Mouse (Mus musculus) limb, embryonic 15.5 days (tissue): ENCODE data around the gene D130043K22Rik. TPM values are rescaled to one million over a fixed set of nuclear protein-coding genes. Genes with fewer than 3 reads are reported as not detected.

Experiments used
- ATAC-seq: fragments of 200-750 bp; cut with Nextera tagmentation; 2 replicates; pipeline ENCODE4 v1.8.0; 2017; ENCODE audit warnings: low read depth, moderate TSS enrichment; ENCODE audit not compliant: insufficient number of reproducible peaks, low FRiP score, low TSS enrichment
- H3K27ac ChIP-seq: fragments of 300-500 bp; sonication (generic); 2 replicates; pipeline ENCODE4 v1.5.1; 2015; ENCODE audit warnings: moderate library complexity, mild to moderate bottlenecking, inconsistent platforms
- H3K27me3 ChIP-seq: fragments of 300-500 bp; sonication (generic); 2 replicates; pipeline ENCODE4 v1.6.1; 2015; ENCODE audit warnings: inconsistent platforms
- H3K36me3 ChIP-seq: fragments of 300-500 bp; sonication (generic); 2 replicates; pipeline ENCODE4 v1.6.1; 2015; ENCODE audit warnings: inconsistent platforms
- H3K4me1 ChIP-seq: fragments of 300-500 bp; sonication (generic); 2 replicates; pipeline ENCODE4 v1.6.1; 2015; ENCODE audit warnings: inconsistent platforms
- H3K4me2 ChIP-seq: fragments of 300-500 bp; sonication (generic); 2 replicates; pipeline ENCODE4 v1.6.1; 2015; ENCODE audit warnings: mild to moderate bottlenecking, inconsistent platforms
- H3K4me3 ChIP-seq: fragments of 300-500 bp; sonication (generic); 2 replicates; pipeline ENCODE4 v1.5.1; 2015; ENCODE audit warnings: mild to moderate bottlenecking, inconsistent platforms
- H3K9ac ChIP-seq: fragments of 300-500 bp; sonication (generic); 2 replicates; pipeline ENCODE4 v1.6.1; 2015; ENCODE audit warnings: inconsistent platforms
- H3K9me3 ChIP-seq: fragments of 300-500 bp; sonication (generic); 2 replicates; pipeline ENCODE4 v1.6.1; 2016; ENCODE audit warnings: inconsistent platforms
- WGBS: fragments of 180-500 bp; shearing (Covaris S2); methylation state at CpG from one replicate; pipeline ENCODE4 v1.1.7; 2015; 5-methylcytosine and 5-hydroxymethylcytosine counted together
- polyA plus RNA-seq: library from polyadenylated mRNA; unstranded; fragments of >200 nt; fragmentation: Nextera tagmentation; extraction: Ambion mirVana; gene quantifications from 2 replicates; pipeline ENCODE4 v1.2.1, GENCODE M21; 2015

Gene D130043K22Rik
- polyA plus RNA-seq, 1 experiment from 2014 or later = 0.04 TPM

DNA sequence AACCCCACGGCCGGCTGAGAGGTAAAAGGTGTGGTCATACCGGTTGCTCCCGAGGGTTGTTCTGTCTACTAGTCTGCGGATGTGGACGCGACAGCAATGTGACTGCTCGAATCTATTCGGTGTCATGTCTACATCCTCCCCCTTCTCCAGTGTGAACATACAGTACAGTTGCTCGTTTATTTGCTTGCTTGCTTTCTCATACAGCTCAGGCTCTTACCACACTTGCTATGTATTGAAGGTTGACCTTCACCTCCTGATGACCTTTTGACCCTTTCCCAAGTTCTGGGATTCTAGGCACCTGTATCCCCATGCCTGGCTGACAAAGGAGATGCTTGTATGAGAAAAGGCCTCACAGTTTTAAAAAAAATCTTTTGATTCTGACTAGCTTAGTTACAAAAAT, 22.9 kb downstream of the D130043K22Rik start:
- Histone ChIP-seq H3K27me3 (no peaks in the 10 kb centered on the region), H3K36me3 (no peaks in the 10 kb centered on the region), H3K4me3 (no peak overlapping the region), H3K9me3 (no peaks in the 10 kb centered on the region), H3K4me2 (no peak overlapping the region), H3K9ac (no peak overlapping the region), H3K4me1 (no peaks in the 10 kb centered on the region), H3K27ac (no peak overlapping the region)
- no peak for ATAC-seq
- 88% methylated on average over 10 of the region's 10 CpGs for whole genome bisulfite sequencing

DNA sequence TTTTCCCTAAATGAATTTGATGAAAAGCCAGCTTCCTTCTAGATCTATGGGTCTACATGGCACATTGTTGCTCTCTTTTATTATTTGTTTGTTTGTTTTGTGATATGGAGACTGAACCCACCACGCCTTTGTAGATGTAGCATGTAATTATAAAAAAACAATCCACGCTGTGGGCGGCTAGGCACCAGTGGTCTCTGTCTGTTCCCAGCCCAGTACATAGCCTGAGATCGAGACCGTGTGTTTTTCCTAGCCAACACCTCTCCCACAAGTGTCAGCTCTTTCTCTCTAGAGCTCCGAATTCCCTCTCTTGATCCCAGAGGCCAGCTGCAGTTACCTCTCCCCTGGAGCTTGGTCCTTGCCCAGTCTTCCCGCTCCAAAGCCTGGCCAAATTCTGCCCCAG, 23.3 kb downstream of the D130043K22Rik start:
- 87% methylated on average over 7 of the region's 7 CpGs for WGBS
- Histone ChIP-seq H3K4me1 (no peaks in the 10 kb centered on the region), H3K9me3 (no peaks in the 10 kb centered on the region), H3K27me3 (no peaks in the 10 kb centered on the region), H3K4me2 (no peak overlapping the region), H3K27ac (no peak overlapping the region), H3K9ac (no peak overlapping the region), H3K4me3 (no peak overlapping the region), H3K36me3 (no peaks in the 10 kb centered on the region)
- no peak for ATAC-seq

DNA sequence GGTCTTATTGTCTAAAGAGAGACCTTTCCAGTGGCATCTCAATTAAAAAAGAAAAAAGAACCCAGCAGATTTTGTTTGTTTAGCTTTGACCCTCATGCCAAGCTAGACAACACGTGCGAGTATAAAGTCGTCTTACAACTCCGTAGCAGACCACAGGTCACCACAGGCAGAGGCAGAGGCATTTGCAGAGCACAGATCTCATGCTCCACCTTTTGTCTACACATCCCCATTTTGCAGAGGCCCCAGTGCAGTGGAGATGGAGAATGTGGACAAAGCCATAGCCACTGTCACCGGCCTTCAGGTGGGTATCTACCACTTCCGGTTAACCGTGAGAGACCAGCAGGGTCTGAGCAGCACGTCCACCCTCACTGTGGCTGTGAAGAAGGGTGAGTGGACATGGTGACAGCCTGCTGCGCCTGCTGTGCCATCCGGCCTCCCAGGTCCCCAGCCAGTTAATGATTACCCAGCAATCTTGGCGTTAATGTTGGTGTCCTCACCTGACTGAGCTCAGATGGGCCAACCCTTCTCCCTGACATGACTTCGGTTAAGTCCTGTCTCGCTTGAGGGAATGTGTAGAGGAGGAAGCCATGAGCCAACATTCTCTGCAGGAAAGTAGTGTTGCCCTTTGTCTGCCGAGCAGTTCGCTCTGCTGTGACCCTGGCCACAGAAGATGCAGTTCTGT, 34.6 kb downstream of the D130043K22Rik start:
- Histone ChIP-seq H3K36me3 (no peaks in the 10 kb centered on the region), H3K9me3 (no peaks in the 10 kb centered on the region), H3K27ac (no peak overlapping the region), H3K9ac (no peak overlapping the region), H3K4me2 (no peak overlapping the region), H3K27me3 (no peaks in the 10 kb centered on the region), H3K4me1 (no peaks in the 10 kb centered on the region), H3K4me3 (no peak overlapping the region)
- ATAC-seq = no peak
- 93% methylated on average over 15 of the region's 15 CpGs for WGBS

DNA sequence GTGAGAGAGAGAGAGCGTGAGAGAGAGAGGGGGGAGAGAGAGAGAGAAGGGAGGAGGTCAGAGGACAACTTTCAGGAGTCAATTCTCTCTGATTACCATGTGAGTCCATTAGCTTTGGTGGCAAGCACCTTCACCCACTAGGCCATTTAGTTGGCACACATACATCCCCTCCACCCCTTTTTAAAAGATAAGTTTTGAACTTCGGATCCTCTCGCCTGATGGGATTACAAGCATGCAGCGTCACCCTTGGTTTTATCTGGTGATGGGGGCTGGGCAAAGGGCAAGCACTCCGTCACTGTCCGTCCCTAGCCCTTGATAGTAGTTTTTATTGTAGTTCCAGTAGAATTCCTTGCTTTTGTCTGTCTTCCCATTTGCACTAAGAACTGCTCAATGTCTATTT, 35.3 kb downstream of the D130043K22Rik start:
- H3K36me3 ChIP-seq = no peaks in the 10 kb centered on the region
- H3K9me3 ChIP-seq = no peaks in the 10 kb centered on the region
- no peak overlapping the region for H3K4me2 ChIP-seq
- no peaks in the 10 kb centered on the region for H3K4me1 ChIP-seq
- ATAC-seq = no peak
- no peak overlapping the region for H3K4me3 ChIP-seq
- H3K27ac ChIP-seq = no peak overlapping the region
- WGBS = 81% methylated on average over 6 of the region's 6 CpGs
- no peak overlapping the region for H3K9ac ChIP-seq
- H3K27me3 ChIP-seq = no peaks in the 10 kb centered on the region

DNA sequence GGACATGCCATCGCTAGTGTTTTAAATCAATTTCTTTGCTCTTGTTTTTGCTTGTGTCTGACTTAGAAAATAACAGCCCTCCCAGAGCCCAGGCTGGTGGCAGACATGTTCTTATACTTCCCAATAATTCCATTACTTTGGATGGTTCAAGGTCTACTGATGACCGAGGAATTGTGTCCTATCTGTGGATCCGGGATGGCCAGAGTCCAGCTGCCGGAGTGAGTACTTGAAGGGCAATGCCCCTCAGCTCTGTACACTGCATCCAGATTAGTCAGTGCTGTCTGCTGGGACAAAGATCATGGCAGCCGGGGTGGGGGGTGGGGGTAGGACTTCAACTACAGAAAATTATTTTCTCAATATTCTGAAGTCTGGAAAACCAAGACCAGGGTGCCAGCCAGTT, 35.8 kb downstream of the D130043K22Rik start:
- Histone ChIP-seq H3K4me3 (no peak overlapping the region), H3K36me3 (no peaks in the 10 kb centered on the region), H3K4me2 (no peak overlapping the region), H3K4me1 (no peaks in the 10 kb centered on the region), H3K9me3 (no peaks in the 10 kb centered on the region), H3K27ac (no peak overlapping the region), H3K27me3 (no peaks in the 10 kb centered on the region), H3K9ac (no peak overlapping the region)
- no peak for ATAC-seq
- WGBS = 85% methylated on average over 5 of the region's 5 CpGs

DNA sequence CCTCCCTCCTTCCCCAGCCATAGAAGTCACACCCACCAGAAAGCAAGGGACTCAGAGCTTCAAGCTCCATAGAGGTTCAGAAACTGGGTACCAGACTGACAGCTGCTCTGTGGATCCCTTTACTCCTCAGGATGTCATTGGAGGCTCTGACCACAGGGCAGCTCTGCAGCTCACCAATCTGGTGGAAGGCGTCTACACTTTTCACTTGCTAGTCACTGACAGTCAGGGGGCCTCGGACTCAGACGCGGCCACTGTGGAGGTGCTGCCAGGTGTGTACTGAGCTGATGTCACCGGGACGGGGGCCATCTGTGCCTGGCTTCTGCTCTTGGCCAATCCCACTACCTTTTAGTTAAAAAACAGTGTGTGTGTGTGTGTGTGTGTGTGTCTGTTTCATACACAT, 37.5 kb downstream of the D130043K22Rik start:
- H3K4me1 ChIP-seq = no peaks in the 10 kb centered on the region
- H3K27ac ChIP-seq = no peak overlapping the region
- H3K9me3 ChIP-seq = no peaks in the 10 kb centered on the region
- no peaks in the 10 kb centered on the region for H3K36me3 ChIP-seq
- no peaks in the 10 kb centered on the region for H3K27me3 ChIP-seq
- H3K4me2 ChIP-seq = no peak overlapping the region
- H3K9ac ChIP-seq = no peak overlapping the region
- H3K4me3 ChIP-seq = no peak overlapping the region
- WGBS = 90% methylated on average over 6 of the region's 6 CpGs
- no peak for ATAC-seq

DNA sequence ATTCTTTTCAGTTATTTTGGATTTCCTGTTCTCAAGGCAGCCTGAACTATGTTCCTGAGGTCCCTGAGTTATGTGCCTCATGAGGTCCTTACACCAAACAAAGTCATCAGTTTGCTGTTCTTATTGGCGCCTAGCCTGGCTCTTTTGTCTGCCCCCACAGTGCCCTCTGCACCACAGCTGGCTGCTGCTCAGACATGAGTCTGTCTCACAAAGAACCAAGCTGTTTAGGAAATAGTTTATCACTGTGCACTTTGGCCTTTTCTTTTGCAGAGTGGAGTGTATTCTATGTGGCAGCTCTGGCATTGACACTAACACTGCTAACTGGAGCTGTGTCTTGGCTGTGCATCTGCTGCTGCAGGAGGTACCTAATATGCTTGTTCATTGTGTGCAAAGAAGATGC, 44.6 kb downstream of the D130043K22Rik start:
- H3K36me3 ChIP-seq = no peaks in the 10 kb centered on the region
- no peaks in the 10 kb centered on the region for H3K9me3 ChIP-seq
- no peak overlapping the region for H3K9ac ChIP-seq
- no peak overlapping the region for H3K4me3 ChIP-seq
- H3K27ac ChIP-seq = no peak overlapping the region
- H3K27me3 ChIP-seq = no peaks in the 10 kb centered on the region
- H3K4me1 ChIP-seq = no peaks in the 10 kb centered on the region
- whole genome bisulfite sequencing = 83% methylated on average over 1 of the region's 1 CpGs
- no peak overlapping the region for H3K4me2 ChIP-seq
- ATAC-seq = no peak

DNA sequence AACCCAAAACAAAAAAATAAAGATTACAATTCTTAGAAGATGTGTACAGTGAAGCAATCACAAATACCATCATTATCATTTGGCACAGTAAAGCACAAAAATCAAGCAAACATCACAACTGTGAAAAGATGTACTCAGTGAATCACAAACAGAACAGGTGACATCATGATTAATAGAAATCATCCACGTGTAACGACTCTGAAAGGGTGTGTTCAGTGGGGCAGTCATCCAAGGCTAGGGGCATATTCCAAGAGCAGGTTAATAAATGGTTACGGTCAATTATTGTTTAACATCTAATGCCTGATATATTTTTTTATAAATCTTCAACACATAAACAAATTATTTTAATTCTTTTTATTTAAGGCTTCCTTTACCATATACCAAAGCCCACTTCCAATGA, 47.6 kb downstream of the D130043K22Rik start:
- Histone ChIP-seq H3K27me3 (no peaks in the 10 kb centered on the region), H3K9me3 (no peaks in the 10 kb centered on the region), H3K9ac (no peak overlapping the region), H3K4me1 (no peaks in the 10 kb centered on the region), H3K4me3 (no peak overlapping the region), H3K27ac (no peak overlapping the region), H3K4me2 (no peak overlapping the region), H3K36me3 (no peaks in the 10 kb centered on the region)
- 90% methylated on average over 3 of the region's 3 CpGs for WGBS
- no peak for ATAC-seq

DNA sequence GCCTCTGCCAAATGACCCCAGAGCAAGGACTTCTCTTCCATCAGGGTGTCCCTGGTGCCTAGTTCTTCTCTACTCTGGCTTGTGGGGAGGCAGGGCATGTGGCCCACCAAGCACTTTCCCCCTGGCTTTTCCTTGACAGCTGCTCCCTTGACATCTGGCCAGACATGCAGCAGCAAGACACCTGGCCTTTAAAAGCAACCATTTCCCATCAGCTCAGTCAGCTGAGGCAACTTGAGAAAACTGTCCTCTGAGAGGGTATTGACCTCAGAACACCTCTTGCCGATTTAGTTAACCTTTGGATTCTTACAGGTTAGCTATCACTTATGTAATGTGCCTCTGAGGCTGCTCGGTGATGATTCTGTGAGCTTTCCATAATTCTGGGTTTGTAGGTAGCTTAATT, 48.9 kb downstream of the D130043K22Rik start:
- Histone ChIP-seq H3K4me2 (no peak overlapping the region), H3K27ac (no peak overlapping the region), H3K9me3 (no peaks in the 10 kb centered on the region), H3K4me3 (no peak overlapping the region), H3K27me3 (no peaks in the 10 kb centered on the region), H3K4me1 (no peaks in the 10 kb centered on the region), H3K36me3 (no peaks in the 10 kb centered on the region), H3K9ac (no peak overlapping the region)
- ATAC-seq = no peak
- WGBS = 68% methylated on average over 2 of the region's 2 CpGs

DNA sequence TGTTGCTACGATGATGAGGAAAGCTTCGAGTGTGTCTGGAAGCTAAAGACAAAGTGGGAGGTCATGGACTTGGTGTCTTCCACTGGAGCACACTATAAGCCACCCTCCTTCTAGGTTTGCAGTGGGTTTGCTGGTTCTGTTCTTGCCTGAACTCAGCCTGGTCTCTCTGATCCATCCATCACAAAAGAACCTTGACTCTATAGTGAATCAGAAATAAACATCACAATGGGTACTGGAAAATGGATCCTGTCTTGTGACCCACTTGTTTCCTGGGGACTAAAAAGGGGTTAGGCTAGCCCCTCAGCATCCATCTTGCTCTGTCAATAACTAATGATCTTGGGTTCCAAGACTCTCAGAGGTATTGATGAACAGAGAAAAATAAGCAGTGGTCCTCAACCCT, 57.0 kb downstream of the D130043K22Rik start:
- no peak for ATAC-seq
- Histone ChIP-seq H3K36me3 (no peaks in the 10 kb centered on the region), H3K9me3 (no peaks in the 10 kb centered on the region), H3K27me3 (no peaks in the 10 kb centered on the region), H3K9ac (no peak overlapping the region), H3K4me2 (no peak overlapping the region), H3K4me3 (no peak overlapping the region), H3K27ac (no peak overlapping the region), H3K4me1 (no peaks in the 10 kb centered on the region)
- 81% methylated on average over 2 of the region's 2 CpGs for WGBS

DNA sequence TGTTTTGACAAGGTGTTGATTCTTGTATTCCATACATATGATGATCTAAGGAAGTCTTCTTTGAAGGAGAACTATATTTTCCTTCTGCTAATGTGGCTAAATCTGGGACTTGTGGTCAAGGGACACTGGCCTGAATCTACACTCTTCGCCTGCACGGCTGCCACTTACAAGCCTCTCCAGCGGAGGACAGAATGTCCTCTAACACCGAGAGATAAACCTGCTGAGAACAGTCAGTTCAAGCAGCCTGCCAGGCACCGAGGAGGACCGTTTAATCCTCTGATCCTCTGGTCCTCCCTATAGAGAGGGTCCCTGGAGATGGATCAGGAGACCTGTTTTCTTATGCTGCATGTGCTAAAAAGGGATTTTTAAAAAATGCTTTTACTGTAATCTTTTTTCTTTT, 58.5 kb downstream of the D130043K22Rik start:
- WGBS = 74% methylated on average over 6 of the region's 6 CpGs
- H3K27ac ChIP-seq = no peak overlapping the region
- no peaks in the 10 kb centered on the region for H3K27me3 ChIP-seq
- H3K4me1 ChIP-seq = no peaks in the 10 kb centered on the region
- H3K36me3 ChIP-seq = no peaks in the 10 kb centered on the region
- H3K4me3 ChIP-seq = no peak overlapping the region
- no peak overlapping the region for H3K4me2 ChIP-seq
- H3K9me3 ChIP-seq = no peaks in the 10 kb centered on the region
- no peak overlapping the region for H3K9ac ChIP-seq
- no peak for ATAC-seq

DNA sequence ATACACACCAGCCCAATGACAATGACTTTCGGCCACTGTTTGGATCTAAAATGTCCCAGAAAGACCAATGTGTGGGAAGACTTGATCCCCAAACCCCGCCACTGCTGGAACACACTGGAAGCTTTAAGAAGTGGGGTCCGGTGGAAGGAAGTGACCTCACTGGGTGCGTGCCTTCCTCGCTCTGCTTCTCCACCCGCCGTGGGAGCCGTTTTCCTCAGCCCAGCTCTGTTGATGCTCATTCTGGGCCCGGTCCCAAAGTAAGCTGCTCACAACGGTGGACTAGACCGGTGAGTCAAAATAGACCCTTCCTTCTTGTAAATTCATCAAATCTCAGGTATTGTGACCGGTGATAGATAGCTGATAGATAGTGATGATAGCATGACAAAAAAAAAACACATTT, 60.5 kb downstream of the D130043K22Rik start:
- ATAC-seq = no peak
- 87% methylated on average over 12 of the region's 12 CpGs for WGBS
- H3K9me3 ChIP-seq = no peaks in the 10 kb centered on the region
- H3K4me1 ChIP-seq = no peaks in the 10 kb centered on the region
- no peak overlapping the region for H3K4me3 ChIP-seq
- H3K27ac ChIP-seq = no peak overlapping the region
- no peak overlapping the region for H3K9ac ChIP-seq
- H3K36me3 ChIP-seq = no peaks in the 10 kb centered on the region
- no peak overlapping the region for H3K4me2 ChIP-seq
- H3K27me3 ChIP-seq = no peaks in the 10 kb centered on the region
